Mouse (Mus musculus) intestine, embryonic 16.5 days (tissue): Measurements from ENCODE around the gene Trim7. TPM values are rescaled to one million over a fixed set of nuclear protein-coding genes. Genes with fewer than 3 reads are reported as not detected.
"Not testable (repeated sequence)": the region's sequence is repeated elsewhere in the genome, so short reads cannot be mapped to it uniquely, and the experiment has no call there.

ENCODE experiments used
- ATAC-seq: fragments of 200-750 bp; cut with Nextera tagmentation; 2 replicates; pipeline ENCODE4 v1.8.0; 2017; ENCODE audit warnings: moderate TSS enrichment, moderate library complexity
- H3K27ac ChIP-seq: fragments of 300-500 bp; sonication (generic); 2 replicates; pipeline ENCODE4 v1.5.1; 2014; ENCODE audit warnings: mild to moderate bottlenecking, low read length
- H3K27me3 ChIP-seq: fragments of 300-500 bp; sonication (generic); replicated peaks from 2 replicates; pipeline ENCODE4 v1.6.1; 2014; ENCODE audit warnings: low read length, control low read depth, mixed read lengths; ENCODE audit not compliant: control insufficient read depth, insufficient read depth
- H3K36me3 ChIP-seq: fragments of 300-500 bp; sonication (generic); 2 replicates; pipeline ENCODE4 v1.6.1; 2014; ENCODE audit warnings: low read length, control low read depth; ENCODE audit not compliant: control insufficient read depth, insufficient read depth
- H3K4me1 ChIP-seq: fragments of 300-500 bp; sonication (generic); 2 replicates; pipeline ENCODE4 v1.6.1; 2014; ENCODE audit warnings: low read length, control low read depth, mixed read lengths; ENCODE audit not compliant: control insufficient read depth, insufficient read depth
- H3K4me2 ChIP-seq: fragments of 300-500 bp; sonication (generic); 2 replicates; pipeline ENCODE4 v1.6.1; 2014; ENCODE audit warnings: low read depth, low read length, control low read depth
- H3K4me3 ChIP-seq: fragments of 300-500 bp; sonication (generic); 2 replicates; pipeline ENCODE4 v1.5.1; 2014; ENCODE audit warnings: mild to moderate bottlenecking, low read length
- H3K9ac ChIP-seq: fragments of 300-500 bp; sonication (generic); 2 replicates; pipeline ENCODE4 v1.6.1; 2014; ENCODE audit warnings: low read depth, low read length
- H3K9me3 ChIP-seq: fragments of 300-500 bp; sonication (generic); 2 replicates; pipeline ENCODE4 v1.6.1; 2016; ENCODE audit warnings: low read length, control low read depth; ENCODE audit not compliant: control insufficient read depth
- WGBS: fragments of 180-500 bp; shearing (Covaris S2); extraction: QIAGEN DNeasy Blood & Tissue Kit; methylation state at CpG from one replicate; pipeline ENCODE4 v1.1.7; 2014; 5-methylcytosine and 5-hydroxymethylcytosine counted together
- polyA plus RNA-seq: library from polyadenylated mRNA; unstranded; fragments of >200 nt; fragmentation: Nextera tagmentation; extraction: Ambion mirVana; gene quantifications from 2 replicates; pipeline ENCODE4 v1.2.1, GENCODE M21; 2015

Trim7 gene
- polyA plus RNA-seq, 1 experiment from 2014 or later = 1.2 TPM

DNA sequence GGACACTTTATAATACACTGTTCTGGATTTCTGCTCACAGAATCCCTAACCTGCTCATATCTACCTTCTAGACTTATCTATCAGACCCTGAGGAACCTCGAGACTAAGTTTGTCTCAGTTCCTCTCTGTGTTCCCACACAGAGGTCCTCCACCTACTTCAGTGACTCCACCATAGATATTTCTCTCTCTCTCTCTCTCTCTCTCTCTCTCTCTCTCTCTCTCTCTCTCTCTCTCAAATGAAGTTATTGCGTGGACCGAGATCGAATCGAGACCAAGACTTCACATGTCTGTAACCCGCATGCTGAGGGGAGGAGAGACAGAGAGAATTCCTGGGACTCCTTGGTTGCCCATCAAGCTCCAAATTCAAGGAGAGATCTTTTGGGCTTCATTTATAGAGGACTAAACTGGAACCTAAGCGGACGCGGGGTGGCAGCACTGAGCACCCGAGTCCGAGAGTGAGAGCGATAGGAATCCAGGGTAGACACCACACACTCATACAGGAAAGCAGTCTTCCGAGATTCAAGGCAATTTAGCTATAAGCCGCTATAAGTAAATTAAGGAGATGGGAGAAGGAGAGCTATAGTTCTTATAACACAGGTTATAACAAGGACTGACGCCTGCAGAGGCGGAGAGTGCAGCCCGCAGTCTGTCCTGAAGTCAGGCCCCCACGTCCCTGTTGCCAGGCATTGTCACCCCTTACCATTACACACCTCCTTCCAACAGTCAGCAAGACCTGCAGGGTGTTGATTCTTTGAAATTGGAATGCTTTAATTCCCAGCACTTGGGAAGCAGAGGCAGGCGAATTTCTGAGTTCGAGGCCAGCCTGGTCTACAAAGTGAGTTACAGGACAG lies 35.7 kb upstream of the Trim7 start:
- H3K4me2 ChIP-seq = peak overlapping the region; percentile 56
- ATAC-seq = peak; percentile 67
- H3K9me3 ChIP-seq = no peaks in the 10 kb centered on the region
- peak overlapping the region; percentile 51; the same call in 1 of the 2 replicates for H3K9ac ChIP-seq
- 15% methylated on average over 20 of the region's 20 CpGs for WGBS
- H3K27me3 ChIP-seq = no peaks in the 10 kb centered on the region
- H3K4me3 ChIP-seq = peak overlapping the region; percentile 32
- no peaks in the 10 kb centered on the region for H3K36me3 ChIP-seq
- H3K27ac ChIP-seq = no peak overlapping the region
- H3K4me1 ChIP-seq = no peaks in the 10 kb centered on the region; the same call in 1 of the 2 replicates

DNA sequence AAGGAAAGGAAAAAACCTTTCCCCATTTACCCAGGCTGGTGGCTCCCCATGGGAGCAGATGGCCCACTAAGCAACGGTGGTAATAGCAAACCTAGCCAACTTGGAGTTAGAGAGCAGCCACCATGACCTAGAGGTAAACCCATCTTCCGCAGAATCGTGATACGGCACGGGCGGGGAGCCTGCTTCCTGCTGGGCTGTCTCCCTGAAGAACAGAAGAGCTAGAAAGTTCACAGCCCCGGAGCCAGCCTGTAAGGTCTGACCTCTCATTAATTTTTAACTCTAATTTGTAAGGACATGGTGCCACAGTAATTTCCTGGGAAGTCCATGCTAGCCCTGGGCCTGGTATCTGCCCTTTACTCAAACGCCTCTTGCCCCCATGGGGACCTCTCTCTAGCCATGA lies 35.0 kb upstream of the Trim7 start:
- no peaks in the 10 kb centered on the region for H3K27me3 ChIP-seq
- H3K27ac ChIP-seq = no peak overlapping the region
- no peak for ATAC-seq
- no peaks in the 10 kb centered on the region; the same call in 1 of the 2 replicates for H3K4me1 ChIP-seq
- H3K9me3 ChIP-seq = no peaks in the 10 kb centered on the region
- WGBS = 34% methylated on average over 8 of the region's 8 CpGs
- H3K4me2 ChIP-seq = peak overlapping the region; percentile 13; the same call in 1 of the 2 replicates
- H3K36me3 ChIP-seq = no peaks in the 10 kb centered on the region
- no peak overlapping the region for H3K9ac ChIP-seq
- no peak overlapping the region for H3K4me3 ChIP-seq

DNA sequence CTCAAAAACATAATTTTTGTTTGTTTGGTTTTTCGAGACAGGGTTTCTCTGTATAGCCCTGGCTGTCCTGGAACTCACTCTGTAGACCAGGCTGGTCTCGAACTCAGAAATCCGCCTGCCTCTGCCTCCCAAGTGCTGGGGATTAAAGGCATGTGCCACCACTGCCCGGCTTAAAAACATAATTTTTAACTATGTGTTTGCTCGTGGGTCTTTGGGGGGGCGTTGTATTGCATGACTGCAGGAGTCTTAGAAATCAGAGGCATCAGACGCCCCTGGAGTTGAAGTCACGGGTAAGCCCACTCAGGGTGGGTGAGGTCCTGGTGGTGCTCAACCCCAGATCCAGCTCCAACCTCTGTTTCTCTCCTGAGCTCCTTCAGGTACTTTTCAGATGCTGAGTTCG lies 34.0 kb upstream of the Trim7 start:
- not testable (repeated sequence) for H3K4me3 ChIP-seq, H3K4me1 ChIP-seq, H3K36me3 ChIP-seq, H3K27me3 ChIP-seq, H3K9me3 ChIP-seq, H3K9ac ChIP-seq, ATAC-seq, H3K4me2 ChIP-seq, H3K27ac ChIP-seq
- WGBS = 85% methylated on average over 9 of the region's 9 CpGs

DNA sequence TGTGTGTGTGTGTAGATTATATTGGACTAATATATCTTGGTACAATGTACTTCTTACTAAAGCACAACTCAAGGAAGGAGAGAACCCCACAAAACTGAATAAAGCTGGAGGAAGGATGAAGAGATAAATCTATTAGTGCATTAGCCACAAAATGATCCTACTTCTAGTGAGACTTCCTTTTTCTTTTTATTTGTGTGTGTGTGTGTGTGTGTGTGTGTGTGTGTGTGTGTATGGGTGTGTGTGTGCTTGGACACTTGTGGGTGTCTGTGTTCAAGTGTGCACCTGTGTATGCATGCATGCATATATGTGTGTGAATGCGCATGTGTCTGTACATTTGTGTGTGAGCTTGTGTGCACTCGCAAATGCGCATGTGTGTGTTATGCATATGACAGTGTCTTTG lies 32.8 kb upstream of the Trim7 start:
- H3K9ac ChIP-seq = no peak overlapping the region
- 95% methylated on average over 3 of the region's 3 CpGs for WGBS
- no peak overlapping the region for H3K4me2 ChIP-seq
- H3K27ac ChIP-seq = no peak overlapping the region
- H3K36me3 ChIP-seq = no peaks in the 10 kb centered on the region
- H3K4me1 ChIP-seq = peaks cover 7% of the 10 kb centered on the region
- ATAC-seq = no peak
- no peak overlapping the region for H3K4me3 ChIP-seq
- H3K9me3 ChIP-seq = no peaks in the 10 kb centered on the region
- H3K27me3 ChIP-seq = no peaks in the 10 kb centered on the region

DNA sequence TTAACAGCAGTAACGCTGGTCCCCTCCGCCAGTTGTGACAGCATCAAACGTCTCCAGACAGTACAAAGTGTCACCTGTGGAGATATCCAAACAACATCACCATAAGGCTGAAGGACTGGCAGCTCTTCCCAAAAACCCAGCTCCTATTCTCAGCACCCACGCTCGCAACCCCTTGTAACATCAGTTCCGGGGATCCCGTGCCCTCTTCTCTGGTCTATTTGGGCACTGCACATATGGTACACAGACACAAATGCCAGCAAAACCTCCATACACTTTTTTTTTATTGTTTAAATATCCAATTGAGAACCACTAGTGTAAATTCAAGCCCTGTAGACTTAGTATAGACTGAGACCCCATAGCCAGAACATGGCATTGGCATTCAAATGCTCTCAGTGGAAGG lies 30.7 kb upstream of the Trim7 start:
- Histone ChIP-seq H3K9ac (no peak overlapping the region), H3K27ac (no peak overlapping the region), H3K4me2 (no peak overlapping the region), H3K27me3 (no peaks in the 10 kb centered on the region), H3K4me1 (peaks cover 10% of the 10 kb centered on the region), H3K36me3 (no peaks in the 10 kb centered on the region), H3K4me3 (no peak overlapping the region), H3K9me3 (no peaks in the 10 kb centered on the region)
- 93% methylated on average over 7 of the region's 7 CpGs for WGBS
- ATAC-seq = no peak

DNA sequence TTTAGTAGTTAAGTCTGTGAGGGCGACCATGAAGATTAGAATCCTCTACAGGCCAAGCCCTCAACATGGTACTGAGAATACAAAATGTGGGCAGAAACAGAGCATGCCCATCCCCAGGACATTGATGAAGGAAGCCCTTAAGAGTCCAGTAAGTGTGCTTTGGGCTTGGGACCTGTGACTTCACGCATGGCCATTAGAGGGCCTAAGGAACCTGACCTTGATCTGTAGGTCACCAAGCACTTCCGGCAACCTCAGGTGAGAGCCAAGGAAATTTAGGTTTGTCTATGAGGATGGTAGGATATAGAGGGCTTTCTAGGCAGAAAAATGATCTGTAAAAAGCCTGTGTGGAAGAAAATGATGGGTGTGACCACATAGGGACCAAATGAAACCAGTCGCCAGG lies 29.6 kb upstream of the Trim7 start:
- no peak for ATAC-seq
- Histone ChIP-seq H3K4me3 (no peak overlapping the region), H3K27ac (no peak overlapping the region), H3K27me3 (no peaks in the 10 kb centered on the region), H3K9me3 (no peaks in the 10 kb centered on the region), H3K4me2 (no peak overlapping the region), H3K4me1 (peaks cover 10% of the 10 kb centered on the region), H3K9ac (no peak overlapping the region), H3K36me3 (no peaks in the 10 kb centered on the region)
- 86% methylated on average over 4 of the region's 4 CpGs for WGBS

DNA sequence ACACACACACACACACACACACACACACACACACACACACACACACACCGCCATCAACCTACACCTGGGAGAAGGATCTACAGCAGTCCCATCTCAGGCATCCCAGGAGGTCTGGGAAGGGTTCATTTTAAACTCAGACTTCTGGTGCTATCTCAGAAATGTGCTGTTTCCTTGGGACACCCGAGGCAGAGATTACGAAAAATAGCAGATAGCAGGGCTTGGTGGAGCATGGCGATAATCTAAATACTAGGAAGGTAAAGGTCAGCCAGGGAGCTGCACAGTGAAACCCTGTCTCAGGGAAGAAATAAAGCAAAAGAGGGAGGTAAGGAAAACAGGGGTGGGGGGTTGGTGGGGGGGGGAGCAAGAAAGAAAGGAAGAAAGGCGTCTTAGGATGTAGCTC lies 28.7 kb upstream of the Trim7 start:
- Histone ChIP-seq H3K36me3 (no peaks in the 10 kb centered on the region; the same call in 1 of the 2 replicates), H3K4me3 (no peak overlapping the region), H3K4me1 (peaks cover 20% of the 10 kb centered on the region), H3K9ac (no peak overlapping the region), H3K4me2 (0 out of 2 replicates have a peak overlapping the region, but pooled peaks have one; percentile 4), H3K27me3 (no peaks in the 10 kb centered on the region), H3K9me3 (no peaks in the 10 kb centered on the region), H3K27ac (no peak overlapping the region)
- no peak for ATAC-seq
- 69% methylated on average over 5 of the region's 5 CpGs for WGBS

DNA sequence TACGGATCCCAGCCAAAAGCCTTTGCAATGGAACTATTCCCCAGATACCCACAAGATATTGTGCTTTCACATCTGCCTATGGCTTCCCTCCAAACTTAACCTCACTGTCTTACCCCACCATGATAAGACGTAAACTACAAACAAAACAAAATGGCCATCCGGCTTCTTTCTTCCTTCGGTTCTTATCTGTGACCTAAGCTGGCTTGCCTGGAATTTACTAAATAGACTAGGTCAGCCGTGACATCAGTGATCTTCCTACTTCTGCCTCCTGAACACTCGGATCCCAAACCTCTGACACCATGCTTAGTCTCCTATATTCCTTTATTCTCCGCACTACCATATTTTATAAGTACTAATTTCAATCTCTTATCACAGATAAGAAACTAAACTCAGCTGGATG lies 27.6 kb upstream of the Trim7 start:
- Histone ChIP-seq H3K4me1 (peaks cover 26% of the 10 kb centered on the region), H3K27me3 (no peaks in the 10 kb centered on the region), H3K9ac (no peak overlapping the region), H3K4me2 (peak overlapping the region; percentile 77; the same call in 1 of the 2 replicates), H3K4me3 (no peak overlapping the region), H3K36me3 (no peaks in the 10 kb centered on the region; the same call in 1 of the 2 replicates), H3K27ac (no peak overlapping the region), H3K9me3 (no peaks in the 10 kb centered on the region)
- ATAC-seq = no peak
- 82% methylated on average over 7 of the region's 7 CpGs for WGBS

DNA sequence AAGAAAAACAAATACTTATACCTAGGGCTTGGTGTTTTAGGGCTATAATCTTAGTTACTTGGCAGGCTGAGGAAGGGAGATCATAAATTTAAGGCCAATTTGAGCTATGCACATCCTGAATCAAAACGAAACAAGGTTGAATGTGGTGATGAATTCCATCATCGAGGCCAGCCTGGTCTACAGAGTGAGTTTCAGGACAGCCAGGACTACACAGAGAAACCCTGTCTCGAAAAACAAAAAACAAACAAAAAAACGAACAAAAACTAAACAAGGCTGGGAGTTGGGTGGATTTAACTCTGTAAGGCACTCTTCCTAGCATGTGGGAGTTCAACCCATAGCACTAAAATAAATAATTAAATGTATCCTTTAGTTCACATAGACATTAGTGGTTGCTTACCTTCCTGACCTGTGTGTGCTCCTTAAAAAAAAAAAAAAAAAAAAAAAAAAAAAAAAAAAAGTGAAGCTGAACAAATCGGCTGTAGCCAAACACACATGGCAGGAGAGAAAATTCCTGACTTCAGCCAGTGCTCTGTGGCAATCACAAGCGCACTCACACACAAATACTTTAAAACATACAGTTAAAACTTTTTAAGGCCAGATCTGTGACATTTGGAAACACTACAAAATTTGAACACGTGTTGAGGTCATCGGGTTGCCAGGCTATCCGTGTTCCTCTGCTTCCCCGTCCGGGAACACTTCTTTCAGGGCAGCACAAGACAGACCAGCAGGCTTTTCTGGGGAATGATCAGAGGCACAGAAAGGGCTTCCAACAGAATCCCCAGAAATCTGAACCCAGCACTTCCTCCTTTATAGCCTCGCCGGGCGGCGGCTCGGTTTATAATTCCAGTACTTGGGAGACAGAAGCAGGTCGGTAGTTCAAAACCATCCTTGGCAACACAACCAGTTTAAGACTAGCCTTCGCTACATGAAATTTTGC lies 26.7 kb upstream of the Trim7 start:
- H3K27me3 ChIP-seq = no peaks in the 10 kb centered on the region
- H3K27ac ChIP-seq = peak overlapping the region; percentile 99
- 6% methylated on average over 18 of the region's 18 CpGs for WGBS
- ATAC-seq = peak; percentile 22
- no peaks in the 10 kb centered on the region for H3K9me3 ChIP-seq
- peaks cover 26% of the 10 kb centered on the region for H3K4me1 ChIP-seq
- peak overlapping the region; percentile 91 for H3K9ac ChIP-seq
- peaks cover 6% of the 10 kb centered on the region; the same call in 1 of the 2 replicates for H3K36me3 ChIP-seq
- H3K4me3 ChIP-seq = peak overlapping the region; percentile 88
- peak overlapping the region; percentile 77 for H3K4me2 ChIP-seq
